Mouse (Mus musculus) urinary bladder, postnatal 4 days (tissue): ENCODE data around the gene Adamts18.
A peak's percentile ranks its signal among the peaks of the same experiment; 100 is the strongest.

Experiments
- DNase-seq, 2 experiments: peaks; one replicate each; pipeline ENCODE4 v3.0.0; 2021 to 2022; ENCODE audit warnings: low spot score in 2 of 2

Gene Adamts18

DNA sequence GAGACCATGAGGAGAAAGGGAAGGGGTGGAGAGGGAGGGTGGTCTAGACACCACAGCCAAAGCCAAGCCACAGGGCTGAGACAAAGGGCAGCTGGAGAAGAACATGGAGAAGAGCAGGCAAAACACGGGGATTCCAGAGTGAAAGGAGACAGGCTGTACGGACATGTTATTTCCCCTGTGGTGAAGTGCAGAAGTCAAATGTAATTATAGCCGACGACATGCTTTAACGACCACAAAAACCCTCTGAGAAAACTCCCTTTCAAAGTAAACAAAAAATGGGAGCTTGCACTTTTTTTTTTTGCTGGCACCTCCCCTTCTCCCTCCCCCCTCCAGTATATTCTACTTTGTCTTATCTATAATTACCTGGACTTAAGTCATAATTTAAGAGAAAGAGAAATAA, 92.7 kb downstream of the Adamts18 start:
- no peak for DNase-seq

DNA sequence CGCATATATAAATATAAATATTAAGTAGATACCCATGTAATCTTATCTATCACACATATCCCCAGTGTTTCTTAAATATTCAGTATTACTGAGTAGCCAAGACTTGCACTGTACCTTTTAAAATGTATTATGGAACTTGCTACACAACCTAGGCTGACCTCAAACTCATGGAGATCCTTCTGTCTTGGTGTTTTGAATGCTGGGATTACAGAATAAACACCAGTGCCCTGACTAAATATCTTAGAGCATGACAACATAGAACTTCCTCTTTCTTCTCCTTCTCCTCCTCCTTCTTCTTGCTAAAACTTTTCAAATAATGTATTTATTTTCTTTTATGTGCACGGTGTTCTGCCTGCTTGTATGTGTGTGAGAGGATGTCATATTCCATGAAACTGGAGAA, 95.4 kb downstream of the Adamts18 start:
- no peak for DNase-seq

DNA sequence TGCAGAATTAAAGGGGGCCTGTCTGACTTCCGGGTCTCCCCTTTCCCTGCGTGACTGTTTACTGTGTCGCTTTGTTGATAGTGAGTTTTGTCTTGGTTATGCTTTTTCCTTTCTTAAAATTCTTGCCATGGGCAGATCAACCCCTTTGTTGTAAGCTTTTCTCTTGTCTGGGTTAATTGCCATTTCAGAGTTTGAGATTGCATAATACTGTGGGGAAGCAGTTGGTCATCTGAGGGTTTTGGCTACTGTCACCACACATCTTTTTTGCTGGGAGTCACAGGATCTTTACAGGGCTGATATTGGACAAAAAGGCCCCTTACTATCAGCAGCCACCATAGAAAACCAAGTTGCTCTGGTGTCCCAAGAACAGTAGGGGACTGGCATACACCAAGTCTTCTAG, 96.2 kb downstream of the Adamts18 start:
- DNase-seq = no peak

DNA sequence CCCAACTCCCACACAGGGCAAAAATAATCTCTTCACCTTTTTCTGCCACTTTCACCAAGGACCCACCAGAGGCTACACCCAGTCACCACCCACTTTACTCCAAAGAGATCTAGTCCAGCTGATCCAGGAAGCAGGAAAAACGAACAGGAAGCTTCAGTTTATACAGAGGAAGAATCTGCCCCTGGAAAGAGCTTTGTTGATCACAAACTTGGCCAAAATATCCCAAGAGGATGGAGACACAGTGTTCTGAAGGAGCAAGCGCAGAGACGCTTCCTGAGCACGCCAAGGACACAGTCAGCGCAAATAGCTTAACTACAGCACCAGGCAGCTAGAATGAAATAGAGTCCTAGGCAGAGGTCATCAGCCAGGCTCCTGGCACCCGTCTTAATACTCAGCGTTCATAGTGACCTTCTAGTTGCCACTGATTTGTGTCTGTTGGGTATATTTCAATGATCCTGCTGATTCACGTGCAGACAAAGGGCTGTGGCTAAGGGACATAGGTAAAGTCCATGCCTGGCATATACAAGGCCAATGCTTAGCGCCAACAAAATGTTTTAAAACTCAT, 113.0 kb downstream of the Adamts18 start:
- no peak for DNase-seq

DNA sequence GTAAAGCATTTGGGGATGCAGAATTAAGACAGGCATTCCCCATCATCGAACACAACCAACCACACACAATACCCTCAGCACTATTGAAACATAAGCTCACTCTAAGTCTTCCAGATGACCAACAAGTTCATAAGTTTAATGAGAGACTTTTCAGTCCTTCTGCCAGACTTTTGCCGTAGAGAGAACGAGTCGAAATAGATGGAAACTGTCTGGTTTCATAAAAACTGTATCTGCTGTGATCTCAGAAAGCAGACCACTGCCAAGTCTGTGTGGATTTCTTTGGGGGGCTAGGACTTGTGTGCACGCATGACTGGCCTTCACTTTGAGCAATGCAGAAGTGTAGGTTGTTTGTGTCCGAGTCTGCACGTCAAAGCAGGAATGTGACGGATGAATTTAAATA, 123.2 kb downstream of the Adamts18 start:
- DNase-seq = no peak

DNA sequence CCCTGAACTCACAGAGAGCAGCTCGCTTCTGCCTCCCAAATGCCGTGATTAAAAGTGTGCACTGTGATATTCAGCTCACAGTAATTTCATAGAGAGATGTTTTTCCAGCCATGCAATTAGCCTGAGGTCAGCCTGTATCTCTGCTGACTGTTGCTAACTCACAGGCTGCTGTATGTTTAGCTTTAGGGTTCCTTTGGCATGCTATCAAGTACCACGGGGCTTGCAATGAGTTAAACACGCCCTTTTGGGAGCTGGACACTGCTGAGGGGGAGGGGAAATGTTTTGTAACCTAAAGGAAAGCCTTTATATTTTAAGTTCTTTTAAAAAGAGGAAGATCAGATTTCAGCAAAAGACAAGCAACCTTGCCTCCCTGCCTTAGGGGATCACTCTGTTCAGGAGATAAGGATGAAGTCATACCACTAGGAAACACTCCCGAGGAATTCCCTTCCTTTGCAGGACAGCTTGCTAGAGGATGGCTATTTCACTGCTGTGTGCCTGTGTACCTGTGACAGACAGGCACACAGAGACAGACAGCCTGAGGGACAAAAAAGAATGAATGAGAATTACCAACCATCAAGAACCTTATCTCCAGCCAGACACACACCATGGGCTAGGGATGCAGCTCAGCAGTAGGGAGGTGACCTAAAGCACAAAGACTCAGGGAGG, 124.5 kb downstream of the Adamts18 start:
- DNase-seq = no peak

DNA sequence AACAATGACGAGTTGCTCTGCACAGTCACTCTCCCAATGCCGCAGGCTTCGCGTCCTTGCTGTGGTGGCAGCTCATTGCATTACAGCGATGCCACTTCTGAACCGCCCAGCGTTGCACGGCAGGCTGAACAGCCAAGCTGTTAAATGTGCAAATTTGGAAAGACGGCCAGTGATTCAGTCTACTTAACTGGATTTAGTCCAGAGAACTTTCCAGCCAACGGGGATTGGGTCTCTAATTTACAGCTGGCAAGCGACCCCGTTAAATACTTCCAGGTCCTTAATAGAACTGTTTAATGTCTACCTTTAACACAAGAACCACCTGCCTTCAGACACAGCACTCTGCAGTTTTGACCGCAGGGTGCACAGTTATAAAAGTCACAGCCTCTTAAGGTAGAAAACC, 127.1 kb downstream of the Adamts18 start:
- no peak for DNase-seq

DNA sequence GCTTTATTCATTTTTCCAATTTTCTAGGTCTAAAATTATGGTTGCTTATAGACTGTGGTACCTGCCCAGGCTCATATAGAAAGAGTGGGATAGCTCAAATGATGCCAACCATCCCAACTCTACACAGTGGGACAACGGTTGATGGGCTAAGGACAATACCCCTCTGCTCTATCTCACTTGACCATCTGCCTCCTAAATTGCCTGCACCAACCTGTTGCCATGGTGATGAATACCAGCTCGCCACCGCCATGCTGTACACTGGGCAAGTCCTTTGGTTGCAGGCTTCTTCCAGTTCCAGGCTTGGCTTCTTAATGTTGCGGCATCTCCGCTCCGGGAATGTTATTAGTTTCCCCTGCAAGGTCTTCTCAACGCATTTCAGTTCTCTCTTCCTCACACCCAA, 143.6 kb downstream of the Adamts18 start:
- DNase-seq = no peak

DNA sequence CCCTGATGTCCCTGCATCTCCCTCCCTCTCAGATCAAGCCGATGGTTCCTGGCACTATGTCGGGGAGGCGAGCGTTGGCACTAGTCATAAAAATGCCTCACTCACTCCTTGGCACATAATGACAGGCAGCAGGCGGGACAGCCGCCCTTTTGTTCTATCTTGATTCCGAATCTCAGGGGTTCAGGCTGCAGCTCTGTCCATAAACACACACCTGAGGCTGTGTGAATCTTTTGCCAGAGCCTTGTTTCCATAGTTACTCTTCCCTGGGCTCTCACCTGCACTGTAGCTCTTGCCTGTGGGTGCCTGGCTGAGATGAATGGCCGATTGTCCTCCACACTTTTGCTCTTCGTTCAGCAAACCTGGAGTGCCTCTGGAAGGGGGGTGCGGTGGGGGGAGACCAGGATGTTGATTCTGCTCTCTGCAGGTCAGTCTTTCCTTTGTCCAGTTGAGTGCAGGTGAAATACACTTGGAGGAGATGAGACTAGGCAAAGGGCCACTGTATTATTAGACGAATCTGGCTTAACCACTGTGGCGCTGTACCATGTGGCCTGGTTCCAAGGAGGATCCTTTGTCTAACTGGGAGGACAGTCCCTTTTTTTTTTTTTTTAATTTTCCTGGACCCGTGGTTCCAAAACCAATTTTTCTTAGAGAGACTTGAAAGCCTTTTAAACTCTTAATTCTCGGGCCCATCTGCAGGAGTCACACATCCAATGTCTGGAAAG, 156.8 kb downstream of the Adamts18 start:
- no peak for DNase-seq

DNA sequence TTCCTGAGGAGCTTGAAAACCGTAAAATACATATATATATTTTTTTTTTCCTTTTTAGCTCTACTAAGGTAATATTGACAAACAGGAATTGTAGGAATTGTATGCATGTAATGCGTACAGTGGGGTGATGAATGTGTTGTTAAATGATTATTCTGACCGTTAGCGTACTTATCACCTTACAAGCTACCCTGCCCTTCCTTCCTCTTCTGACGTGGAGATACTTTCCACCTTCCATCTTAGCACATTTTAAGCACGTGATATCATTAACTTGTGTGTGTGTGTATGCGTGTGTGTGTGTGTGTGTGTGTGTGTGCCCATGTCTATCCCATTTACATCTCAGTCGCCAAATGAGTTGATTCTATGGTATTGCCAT, 160.0 kb downstream of the Adamts18 start:
- no peak for DNase-seq

DNA sequence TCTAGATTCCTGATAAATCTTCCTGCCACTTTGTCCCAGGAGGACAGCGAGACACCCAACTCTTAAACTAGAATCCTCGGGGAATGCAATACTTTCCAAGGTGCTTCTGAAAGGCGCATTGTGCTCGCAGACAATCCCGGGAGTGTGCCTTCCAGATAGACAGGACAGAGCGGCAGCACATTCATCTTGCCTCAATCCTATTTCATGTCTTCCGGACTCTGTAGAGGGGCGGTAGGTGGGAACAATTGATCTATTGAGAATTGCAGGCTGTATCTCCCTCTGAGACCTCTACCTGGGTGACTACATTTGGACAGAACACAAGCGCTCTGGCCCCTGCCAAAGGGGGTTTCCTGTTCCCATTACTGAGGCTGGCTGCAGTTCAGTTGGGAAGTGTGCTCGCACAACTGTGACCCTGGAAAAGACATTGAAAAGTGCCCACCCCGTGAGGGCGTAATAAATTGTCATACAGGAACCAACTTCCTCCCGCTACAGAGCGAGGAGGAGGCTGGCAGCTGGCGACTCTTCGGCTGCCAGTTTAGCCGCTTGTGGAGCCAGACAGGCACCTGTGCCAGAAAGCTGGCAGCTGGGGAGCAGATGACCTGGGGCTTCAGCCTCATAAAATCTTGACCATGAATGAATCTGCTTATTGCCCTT, 160.5 kb downstream of the Adamts18 start:
- no peak for DNase-seq

DNA sequence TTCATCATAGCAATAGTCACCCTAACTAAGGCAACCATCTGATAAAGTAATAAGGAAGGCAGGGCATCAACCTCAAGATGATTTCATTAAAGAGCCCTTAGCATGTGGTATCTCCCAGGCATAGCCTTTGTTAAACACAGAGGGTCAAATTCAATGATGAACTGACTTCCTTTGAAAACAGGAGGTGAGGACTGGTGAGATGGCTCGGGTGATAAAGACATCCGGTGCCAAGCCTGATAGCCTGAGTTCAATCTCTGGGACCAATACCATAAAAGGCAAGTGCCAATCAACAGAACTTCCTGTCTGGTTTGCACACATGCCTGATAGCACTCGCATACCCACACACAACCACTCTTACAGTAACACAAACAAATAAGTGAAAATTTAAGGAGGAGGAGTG, 169.2 kb downstream of the Adamts18 start:
- DNase-seq = no peak

DNA sequence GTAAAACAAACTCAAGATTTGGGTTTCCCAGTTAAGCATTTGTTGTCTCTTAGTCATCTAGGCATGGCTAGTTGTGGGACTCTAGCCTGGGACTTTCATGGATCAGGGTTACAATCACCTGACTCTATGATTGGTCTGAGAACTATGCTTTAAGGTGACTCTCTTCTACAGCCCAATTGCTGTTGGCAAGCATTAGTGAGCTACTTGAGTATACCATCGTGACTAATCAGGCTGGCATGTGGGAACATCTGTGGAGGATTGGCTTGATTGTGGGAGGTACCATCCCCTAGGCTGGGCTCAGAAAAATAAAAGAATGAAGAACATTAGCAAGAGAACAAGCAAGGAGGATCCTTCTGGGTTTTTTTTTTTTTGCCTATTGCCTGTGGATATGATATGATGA, 171.7 kb downstream of the Adamts18 start:
- no peak for DNase-seq

DNA sequence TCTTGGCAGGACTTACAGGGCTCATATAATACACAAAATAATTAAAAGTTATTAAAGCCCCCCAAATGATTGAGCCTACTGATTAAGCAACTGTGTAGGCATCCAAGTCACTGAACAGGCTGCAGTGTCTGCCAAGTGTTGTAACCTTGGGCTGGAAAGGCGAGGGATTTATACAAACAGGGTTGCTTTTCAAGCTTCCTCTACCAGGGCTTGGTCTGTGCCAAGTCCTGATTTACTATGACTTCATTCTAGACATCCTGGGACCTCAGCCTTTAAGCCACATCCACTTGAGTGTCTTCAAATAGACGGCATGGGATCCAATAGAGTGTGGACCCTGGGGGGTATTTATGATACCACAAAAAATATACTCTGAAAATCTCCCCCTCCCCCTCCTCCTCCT, 173.3 kb downstream of the Adamts18 start:
- DNase-seq = no peak

DNA sequence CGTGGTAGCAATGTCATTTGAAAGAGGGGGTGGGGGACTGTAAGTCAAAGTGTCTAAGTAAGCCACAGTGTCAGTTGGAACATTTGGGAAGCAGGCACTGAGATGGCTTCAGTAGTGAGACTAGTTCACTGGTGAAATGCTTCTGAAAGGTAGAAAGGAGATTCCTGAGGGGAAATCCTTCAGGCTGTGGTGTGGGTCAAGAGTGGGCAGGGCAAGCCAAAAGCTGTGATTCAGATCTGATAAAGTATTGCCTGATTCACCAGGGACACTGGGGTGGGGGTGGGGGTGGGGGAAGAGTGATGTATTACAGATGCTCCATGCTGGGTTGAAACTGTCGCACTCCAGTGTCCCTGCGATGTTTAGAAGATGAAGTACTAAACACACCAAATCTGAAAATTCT, 173.9 kb downstream of the Adamts18 start:
- DNase-seq = no peak

DNA sequence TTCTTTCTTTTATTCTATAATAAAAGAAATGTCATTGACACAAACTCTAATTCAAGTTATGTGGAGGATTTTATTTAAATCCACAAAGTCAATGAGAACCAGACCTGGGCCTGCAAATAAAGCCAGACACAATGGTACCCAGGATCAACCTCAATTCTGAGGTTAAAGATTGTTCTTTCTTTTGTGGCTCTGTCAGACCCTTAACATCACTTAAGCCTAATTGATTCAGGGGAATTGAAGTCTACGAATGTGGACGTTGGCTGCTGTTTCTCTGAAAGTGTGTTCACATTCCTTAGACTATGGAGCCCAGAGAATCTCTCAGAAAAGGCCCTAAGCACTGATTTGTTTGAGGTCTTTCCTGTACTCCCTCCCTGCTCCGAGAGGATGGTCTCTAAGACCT, 175.2 kb downstream of the Adamts18 start:
- DNase-seq = no peak

DNA sequence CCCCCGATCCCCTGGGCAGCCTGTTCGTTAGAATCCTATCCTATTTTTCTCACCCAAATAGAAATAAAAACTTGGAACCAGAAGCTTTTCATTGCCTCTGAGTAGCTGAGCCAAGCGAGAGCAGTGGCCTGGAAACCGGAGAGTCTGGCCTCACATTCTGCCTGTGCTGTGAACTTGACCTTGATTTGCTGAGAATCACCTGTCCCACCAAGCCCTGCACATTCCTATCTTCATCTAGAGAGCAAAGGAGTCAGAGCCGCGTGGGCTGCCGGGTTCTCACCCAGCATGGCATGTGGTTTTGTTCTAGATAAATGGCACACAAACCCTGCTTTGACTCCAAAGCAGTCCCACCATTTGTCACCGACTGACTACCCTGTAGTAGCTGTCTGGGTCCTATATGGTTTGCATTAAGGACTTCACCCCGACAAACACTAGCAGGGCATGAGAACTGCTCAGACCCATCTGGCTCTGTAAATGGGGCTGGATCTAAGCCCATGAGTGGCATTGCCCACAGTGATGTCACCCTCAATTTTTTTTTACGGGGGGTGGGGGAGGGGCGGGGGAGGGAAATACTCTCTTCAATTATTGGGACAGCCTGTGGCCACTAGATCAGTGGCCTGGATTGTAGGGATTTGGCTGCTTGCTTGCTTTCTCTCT, 175.8 kb downstream of the Adamts18 start:
- DNase-seq = no peak

DNA sequence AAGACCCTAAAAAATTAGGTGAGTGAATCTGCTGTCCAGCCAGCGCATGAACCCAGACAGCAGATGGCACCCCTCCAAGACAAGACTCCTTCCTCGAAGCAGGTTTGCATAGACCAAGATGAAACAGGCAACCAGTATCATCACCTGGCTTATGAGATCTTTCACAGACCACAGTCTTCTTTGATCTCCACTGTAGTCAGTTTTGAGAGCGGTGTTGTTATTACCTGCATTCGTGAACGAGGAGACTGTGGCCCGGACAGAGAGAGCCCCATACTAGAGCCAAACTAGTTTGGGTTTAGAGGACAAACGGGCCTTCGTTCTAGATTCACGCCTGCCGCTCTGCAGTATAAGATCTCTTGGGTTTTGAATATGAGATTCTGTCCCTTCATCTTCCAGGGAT, 178.6 kb downstream of the Adamts18 start:
- DNase-seq = no peak

DNA sequence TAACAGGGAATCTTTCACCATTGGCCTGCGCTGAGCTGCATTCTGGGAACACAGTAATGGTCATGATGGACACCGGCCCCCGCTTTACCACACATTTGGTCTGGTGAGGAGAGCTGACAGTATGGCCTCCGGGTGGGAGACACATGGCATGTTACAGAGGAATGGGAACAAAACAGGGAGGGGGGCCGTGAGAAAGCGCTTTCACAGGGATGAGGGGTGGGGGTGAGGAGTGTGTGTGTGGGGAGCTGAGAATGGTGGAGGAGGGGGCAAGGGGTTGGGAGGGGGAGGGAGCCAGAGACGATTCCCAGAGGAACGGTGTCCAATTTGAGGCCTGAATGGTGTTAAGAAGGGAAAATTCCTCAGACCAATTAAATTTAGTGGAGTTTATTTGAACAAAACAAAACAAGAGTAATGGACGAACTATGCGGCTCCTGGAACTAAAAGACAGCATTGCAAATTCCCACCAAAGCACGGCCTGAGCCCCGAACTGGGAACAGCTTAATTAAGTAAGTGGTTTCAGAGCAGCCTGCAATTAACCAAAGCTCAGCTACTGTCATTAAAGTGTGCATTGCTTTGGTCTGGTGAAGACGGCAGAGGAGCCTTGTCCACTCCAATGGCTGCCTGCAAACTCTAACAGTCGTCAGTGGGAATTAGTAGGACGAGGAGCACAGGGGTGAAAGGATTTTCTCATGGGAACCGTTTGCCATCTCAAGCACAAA, 181.7 kb downstream of the Adamts18 start:
- DNase-seq = no peak

DNA sequence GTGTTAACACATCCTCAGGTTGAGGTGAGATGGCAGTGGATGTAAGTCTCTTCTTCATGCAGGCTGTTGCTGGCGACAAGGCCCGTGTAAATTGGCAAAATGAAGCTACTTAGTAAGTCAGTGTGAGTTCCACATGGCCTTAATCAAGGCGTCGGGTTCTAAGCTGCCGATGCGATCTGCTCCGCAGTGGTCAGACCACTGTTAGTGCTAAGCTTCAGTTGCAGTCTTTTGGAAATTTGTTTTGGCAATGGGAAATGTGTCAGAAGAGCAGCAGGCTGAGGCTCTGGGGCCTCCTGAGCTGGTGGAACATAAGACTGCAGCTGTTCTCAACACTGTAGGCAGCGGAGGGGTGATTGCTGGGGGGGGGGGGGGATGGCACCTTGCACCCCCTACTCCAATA, 182.6 kb downstream of the Adamts18 start:
- no peak for DNase-seq

DNA sequence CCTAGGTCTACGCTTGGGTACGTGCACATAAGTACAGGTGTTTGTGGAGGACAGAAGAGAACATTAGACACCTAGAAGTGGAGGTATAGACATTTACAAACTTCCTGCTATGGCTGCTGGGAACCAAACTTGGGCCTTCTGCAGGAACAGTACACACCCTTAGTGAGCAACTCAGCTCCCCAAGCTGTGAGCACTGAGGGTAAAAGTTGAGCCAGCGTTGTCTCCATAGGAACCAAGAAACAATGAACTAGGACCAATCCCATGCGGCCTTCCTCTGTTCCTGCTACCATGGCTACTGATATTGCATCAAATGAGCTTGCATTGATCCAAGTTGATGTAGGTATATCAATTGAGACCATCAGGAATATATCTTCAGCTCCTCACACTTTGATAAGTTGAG, 183.5 kb downstream of the Adamts18 start:
- no peak for DNase-seq

DNA sequence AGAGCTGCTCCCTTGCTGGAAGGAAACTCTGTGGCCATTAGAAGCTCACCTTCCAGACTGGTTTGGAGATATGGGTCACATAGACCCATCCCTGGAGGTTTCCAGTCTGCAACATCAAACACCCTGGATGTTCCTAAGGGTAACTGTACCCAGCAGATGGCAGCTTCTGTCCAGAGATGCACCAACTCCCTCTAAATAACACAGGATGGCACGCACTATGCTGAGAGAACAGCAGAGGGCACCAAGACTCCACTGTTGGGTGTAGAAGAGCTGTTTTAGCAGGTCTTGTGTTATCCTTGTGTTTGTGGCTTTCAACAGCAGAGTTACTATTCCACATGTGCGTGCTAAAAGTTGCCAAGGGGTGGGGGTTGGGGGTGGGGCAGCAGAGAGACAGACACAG, 184.0 kb downstream of the Adamts18 start:
- peak; percentile 59 to 83 for DNase-seq
